Mouse (Mus musculus) forebrain, embryonic 12.5 days (tissue): Measurements from ENCODE around the gene Cmah. TPM values are rescaled to one million over a fixed set of nuclear protein-coding genes. Genes with fewer than 3 reads are reported as not detected.

Experiments
- ATAC-seq: fragments of 200-750 bp; cut with Nextera tagmentation; 2 replicates; pipeline ENCODE4 v1.8.0; 2017; ENCODE audit warnings: moderate TSS enrichment; ENCODE audit not compliant: low FRiP score
- H3K27ac ChIP-seq: fragments of 300-500 bp; sonication (generic); 2 replicates; pipeline ENCODE4 v1.5.1; 2016; ENCODE audit warnings: mild to moderate bottlenecking
- H3K27me3 ChIP-seq: fragments of 300-500 bp; sonication (generic); 2 replicates; pipeline ENCODE4 v1.6.1; 2016; ENCODE audit warnings: mild to moderate bottlenecking
- H3K36me3 ChIP-seq: fragments of 300-500 bp; sonication (generic); replicated peaks from 2 replicates; pipeline ENCODE4 v1.6.1; 2016; ENCODE audit warnings: mild to moderate bottlenecking
- H3K4me1 ChIP-seq: fragments of 300-500 bp; sonication (generic); 2 replicates; pipeline ENCODE4 v1.6.1; 2016
- H3K4me2 ChIP-seq: fragments of 300-500 bp; sonication (generic); 2 replicates; pipeline ENCODE4 v1.6.1; 2016; ENCODE audit warnings: mild to moderate bottlenecking, moderate library complexity
- H3K4me3 ChIP-seq: fragments of 300-500 bp; sonication (generic); replicated peaks from 2 replicates; pipeline ENCODE4 v1.5.1; 2016; ENCODE audit warnings: mild to moderate bottlenecking
- H3K9ac ChIP-seq: fragments of 300-500 bp; sonication (generic); 2 replicates; pipeline ENCODE4 v1.6.1; 2016; ENCODE audit warnings: mild to moderate bottlenecking
- H3K9me3 ChIP-seq: fragments of 300-500 bp; sonication (generic); 2 replicates; pipeline ENCODE4 v1.6.1; 2016
- WGBS: fragments of 180-500 bp; shearing (Covaris S2); methylation state at CpG from one replicate; pipeline ENCODE4 v1.1.7; 2016; 5-methylcytosine and 5-hydroxymethylcytosine counted together
- polyA plus RNA-seq: library from polyadenylated mRNA; unstranded; fragments of >200 nt; fragmentation: Nextera tagmentation; extraction: Ambion mirVana; gene quantifications from 2 replicates; pipeline ENCODE4 v1.2.1, GENCODE M21; 2016

Gene Cmah
- polyA plus RNA-seq, 1 experiment from 2014 or later, result 0.28 TPM

DNA sequence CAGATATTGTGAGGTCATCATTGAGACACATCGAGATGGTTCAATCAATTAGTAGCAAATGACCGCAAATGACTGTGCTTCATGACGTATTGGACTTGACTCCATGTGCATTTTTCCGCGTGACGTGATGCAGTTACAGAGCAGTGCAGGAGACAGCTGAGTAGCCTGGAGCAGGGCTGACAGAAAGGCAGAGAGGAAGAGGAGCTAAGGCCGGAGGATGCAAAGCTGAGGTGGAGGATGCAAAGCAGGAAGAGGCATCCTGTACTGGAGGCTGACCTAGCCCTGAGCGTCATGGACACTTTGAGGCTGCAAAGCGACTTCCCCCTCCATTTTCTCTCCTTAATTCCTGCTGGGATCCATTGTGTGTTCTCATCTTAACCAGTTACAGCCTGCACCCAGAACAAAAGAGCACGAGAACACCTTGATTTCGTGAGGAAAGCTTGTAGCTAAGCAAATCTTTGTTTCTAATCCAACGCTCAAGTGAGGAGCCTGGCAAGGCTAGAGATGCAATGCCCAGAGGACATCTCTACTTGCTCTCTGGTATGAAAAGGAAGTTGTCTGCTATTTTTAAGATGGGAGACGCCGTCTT is 184.8 kb downstream of the Cmah start:
- Histone ChIP-seq H3K4me2 (no peak overlapping the region), H3K4me3 (no peak overlapping the region), H3K36me3 (no peaks in the 10 kb centered on the region), H3K9ac (no peak overlapping the region), H3K4me1 (no peaks in the 10 kb centered on the region), H3K27me3 (no peaks in the 10 kb centered on the region), H3K9me3 (no peaks in the 10 kb centered on the region), H3K27ac (no peak overlapping the region)
- 78% methylated on average over 14 of the region's 14 CpGs for WGBS
- no peak for ATAC-seq

DNA sequence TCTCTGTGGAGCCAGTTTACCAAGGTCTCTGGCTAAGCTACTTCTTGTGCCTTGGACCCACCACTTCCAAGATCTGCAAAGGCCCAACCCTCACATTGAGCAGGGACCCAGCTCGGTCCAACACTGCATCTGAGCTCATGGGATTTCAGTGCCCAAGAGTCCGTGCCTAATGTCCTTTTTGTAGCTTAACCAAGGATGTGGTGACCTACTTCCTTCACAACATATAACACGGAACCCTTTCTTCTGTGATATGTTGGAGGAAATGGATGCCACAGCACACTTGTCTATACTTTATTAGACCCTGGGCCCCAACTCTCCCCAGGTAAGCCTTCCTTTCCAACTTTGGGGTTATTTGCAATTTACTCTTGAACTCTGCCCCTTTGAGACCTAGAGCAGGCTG is 186.5 kb downstream of the Cmah start:
- Histone ChIP-seq H3K27me3 (no peaks in the 10 kb centered on the region), H3K36me3 (no peaks in the 10 kb centered on the region), H3K4me2 (no peak overlapping the region), H3K9ac (no peak overlapping the region), H3K27ac (no peak overlapping the region), H3K9me3 (no peaks in the 10 kb centered on the region), H3K4me1 (no peaks in the 10 kb centered on the region), H3K4me3 (no peak overlapping the region)
- WGBS, result 91% methylated on average over 3 of the region's 3 CpGs
- ATAC-seq, result no peak

DNA sequence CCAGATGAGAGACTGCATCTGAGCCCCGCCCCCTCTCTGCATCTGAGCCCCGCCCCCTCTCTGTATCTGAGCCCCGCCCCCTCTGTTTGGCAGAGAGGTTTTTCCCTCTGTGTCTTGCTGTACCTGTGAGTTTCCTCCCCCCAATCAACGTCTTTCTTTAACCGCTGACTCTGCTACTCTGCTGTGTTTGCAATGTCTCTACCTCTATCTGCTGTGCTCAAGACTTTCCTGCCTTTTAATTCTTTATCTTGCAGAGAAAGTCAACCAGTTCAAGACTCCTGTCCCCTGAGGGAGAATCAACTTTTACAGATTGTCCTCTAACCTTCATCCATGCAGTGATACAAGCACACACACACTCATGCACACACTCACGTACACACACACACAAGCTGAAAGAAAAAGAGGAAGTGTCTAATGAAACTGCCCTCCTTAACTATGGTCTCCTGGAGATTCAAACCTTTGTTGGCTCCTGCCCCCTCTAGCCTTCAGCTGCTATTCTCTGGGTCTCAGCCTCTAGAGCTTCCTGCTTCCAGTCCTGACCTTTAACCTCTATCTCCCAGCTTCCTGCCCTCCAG is 188.0 kb downstream of the Cmah start:
- ATAC-seq, result no peak
- Histone ChIP-seq H3K9ac (no peak overlapping the region), H3K4me3 (no peak overlapping the region), H3K4me2 (no peak overlapping the region), H3K4me1 (no peaks in the 10 kb centered on the region), H3K36me3 (no peaks in the 10 kb centered on the region), H3K27me3 (no peaks in the 10 kb centered on the region), H3K9me3 (no peaks in the 10 kb centered on the region), H3K27ac (no peak overlapping the region)
- 60% methylated on average over 6 of the region's 6 CpGs for WGBS

DNA sequence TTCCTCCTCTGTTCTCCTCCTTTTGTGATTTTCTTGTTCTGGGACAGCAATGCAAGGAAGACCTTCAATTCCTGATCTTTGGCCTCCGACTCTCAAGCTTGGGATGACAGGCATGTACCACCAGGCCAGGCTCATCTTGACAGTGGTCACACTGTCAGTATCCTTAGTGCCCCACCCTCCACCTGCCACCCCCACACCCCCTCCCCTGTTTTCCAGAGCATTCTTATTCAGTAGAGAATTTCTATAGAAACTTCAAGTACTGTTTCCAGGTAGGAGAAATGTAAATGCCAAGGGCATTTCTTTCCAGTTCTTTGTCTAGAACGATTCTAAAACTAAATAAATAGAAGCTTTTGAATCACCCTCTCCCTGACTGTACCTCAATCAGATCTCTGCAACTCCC is 190.6 kb downstream of the Cmah start:
- Histone ChIP-seq H3K4me2 (no peak overlapping the region), H3K4me1 (peaks cover 19% of the 10 kb centered on the region), H3K9me3 (no peaks in the 10 kb centered on the region), H3K9ac (no peak overlapping the region), H3K27ac (no peak overlapping the region), H3K4me3 (no peak overlapping the region), H3K27me3 (no peaks in the 10 kb centered on the region), H3K36me3 (no peaks in the 10 kb centered on the region)
- no peak for ATAC-seq
- 78% methylated on average over 2 of the region's 2 CpGs for WGBS

DNA sequence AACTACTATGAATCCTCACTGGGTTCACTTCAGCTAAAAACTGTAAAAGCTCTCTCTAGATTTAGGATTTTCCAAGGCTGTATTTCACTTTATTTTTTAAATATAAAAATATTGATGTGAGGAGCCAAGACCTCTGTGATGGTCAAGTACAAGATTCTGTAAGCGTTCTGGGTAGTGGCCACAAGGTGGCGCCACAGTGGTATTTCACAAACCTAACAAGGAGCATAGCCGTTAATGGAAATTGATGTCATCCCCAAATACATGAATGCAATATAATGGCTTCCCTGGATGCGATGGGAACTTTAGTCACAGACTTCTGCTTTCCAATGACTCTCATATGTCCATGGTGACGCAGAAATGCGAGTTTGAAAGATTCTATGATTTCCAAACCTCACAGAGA is 191.7 kb downstream of the Cmah start:
- Histone ChIP-seq H3K27me3 (no peaks in the 10 kb centered on the region), H3K4me1 (peaks cover 19% of the 10 kb centered on the region), H3K27ac (no peak overlapping the region), H3K4me2 (no peak overlapping the region), H3K9me3 (no peaks in the 10 kb centered on the region), H3K9ac (no peak overlapping the region), H3K36me3 (no peaks in the 10 kb centered on the region), H3K4me3 (no peak overlapping the region)
- no peak for ATAC-seq
- 33% methylated on average over 6 of the region's 6 CpGs for WGBS

DNA sequence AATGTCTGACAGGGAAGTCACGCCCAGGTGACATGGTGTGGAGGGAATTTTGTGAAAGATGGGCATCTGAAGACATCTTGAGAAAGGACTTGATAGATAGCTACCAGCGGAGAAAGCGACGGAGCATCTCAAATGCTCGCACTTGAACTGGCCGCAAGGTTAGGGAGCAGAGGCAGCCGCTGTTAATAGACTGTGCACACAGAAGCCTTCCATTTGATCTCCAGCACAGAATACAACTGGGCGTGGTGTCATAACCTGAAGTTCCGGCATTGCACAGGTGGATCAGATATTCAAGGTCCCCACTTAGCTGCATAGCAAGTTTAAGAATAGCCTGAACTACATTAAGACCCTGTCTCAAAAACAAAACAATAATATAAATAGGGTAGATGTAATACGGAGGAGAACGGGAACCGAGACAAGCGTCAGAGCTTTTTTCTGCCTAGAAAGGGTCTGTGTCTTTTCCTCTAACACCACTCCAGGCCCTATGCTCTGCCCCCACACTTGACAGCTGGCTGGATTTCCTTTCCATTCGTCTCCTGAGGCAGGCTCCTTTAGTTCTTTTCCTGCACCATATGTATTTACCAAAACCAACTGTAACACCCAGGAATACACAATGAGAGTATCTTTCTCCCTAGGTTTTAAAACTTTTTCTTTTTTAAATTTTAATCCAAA is 192.9 kb downstream of the Cmah start:
- Histone ChIP-seq H3K4me3 (no peak overlapping the region), H3K9me3 (no peaks in the 10 kb centered on the region), H3K27ac (no peak overlapping the region; the same call in 1 of the 2 replicates), H3K9ac (no peak overlapping the region), H3K4me2 (no peak overlapping the region), H3K36me3 (no peaks in the 10 kb centered on the region), H3K27me3 (no peaks in the 10 kb centered on the region), H3K4me1 (peaks cover 19% of the 10 kb centered on the region)
- ATAC-seq, result no peak
- 82% methylated on average over 14 of the region's 14 CpGs for WGBS

DNA sequence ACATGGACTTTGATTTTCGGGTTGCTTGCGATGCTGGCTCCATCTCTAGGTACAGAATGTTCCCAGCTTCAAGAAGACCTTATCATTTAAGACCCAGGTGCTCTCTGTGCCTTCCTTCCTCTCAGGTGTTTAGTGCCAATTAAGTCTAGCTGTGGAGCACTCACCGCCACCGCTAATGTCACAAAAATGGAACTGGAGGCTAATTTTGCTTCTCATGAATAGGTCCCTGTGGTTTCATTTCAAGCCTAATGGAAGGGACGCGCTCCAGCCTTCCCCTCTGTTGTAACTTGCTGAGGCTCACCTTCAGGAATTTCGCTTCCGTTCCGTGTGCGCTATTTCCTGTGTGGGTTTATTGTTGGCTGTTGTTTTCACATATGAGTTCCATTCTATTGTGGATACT is 193.6 kb downstream of the Cmah start:
- no peak overlapping the region for H3K4me2 ChIP-seq
- WGBS, result 81% methylated on average over 10 of the region's 10 CpGs

DNA sequence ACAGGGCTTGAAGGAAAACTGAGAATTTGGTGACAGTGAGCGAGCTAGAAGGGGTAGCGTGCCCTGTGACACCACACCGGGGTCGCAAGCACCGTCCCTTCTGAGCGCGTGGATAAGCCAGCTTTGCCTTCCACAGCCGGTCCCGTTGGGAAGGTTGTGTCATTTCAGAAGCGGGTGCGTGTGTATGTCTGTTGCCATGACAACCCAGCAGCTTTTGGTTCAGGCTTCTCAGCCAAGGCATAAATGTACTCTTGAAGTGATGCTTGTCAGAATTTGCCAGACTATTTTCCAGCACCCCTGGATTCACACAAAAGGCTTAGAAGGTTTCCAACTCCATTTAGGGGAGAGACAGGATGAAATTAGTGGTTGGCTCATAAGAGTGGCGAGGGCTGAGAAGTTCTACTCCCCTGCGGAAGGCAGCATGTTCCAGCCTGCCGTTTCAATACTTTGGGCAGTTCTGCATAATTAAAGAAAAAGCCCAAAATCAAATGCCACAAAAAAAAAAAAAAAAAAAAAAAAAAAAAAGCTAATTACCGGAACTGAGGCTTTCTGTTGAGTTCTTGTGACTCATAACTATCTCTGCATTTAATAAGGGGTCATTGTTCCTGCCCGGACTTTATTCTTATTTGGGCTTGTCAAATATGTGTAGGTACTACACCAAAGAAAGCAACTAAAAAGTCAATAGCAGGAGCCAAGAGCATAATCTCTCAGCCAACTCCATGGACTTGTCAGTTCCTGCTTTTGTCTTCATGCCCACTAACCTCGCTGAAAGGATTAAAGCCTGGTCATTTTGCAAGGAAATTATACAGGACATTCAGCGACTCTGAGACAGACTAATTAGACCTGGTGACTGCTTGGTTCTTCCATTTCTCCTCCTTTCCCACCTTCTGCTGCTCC is 194.5 kb downstream of the Cmah start:
- Histone ChIP-seq H3K27me3 (no peaks in the 10 kb centered on the region), H3K4me1 (peaks cover 19% of the 10 kb centered on the region), H3K4me2 (peak overlapping the region; percentile 21), H3K9ac (no peak overlapping the region), H3K4me3 (no peak overlapping the region), H3K9me3 (no peaks in the 10 kb centered on the region), H3K27ac (0 out of 2 replicates have a peak overlapping the region, but pooled peaks have one; percentile 42), H3K36me3 (no peaks in the 10 kb centered on the region)
- ATAC-seq, result peak; percentile 80
- WGBS, result 30% methylated on average over 18 of the region's 18 CpGs

More for the DNA sequence above, 193.6 kb downstream of the Cmah start:
- Histone ChIP-seq H3K27ac (no peak overlapping the region), H3K4me1 (peaks cover 19% of the 10 kb centered on the region), H3K36me3 (no peaks in the 10 kb centered on the region), H3K9ac (no peak overlapping the region), H3K27me3 (no peaks in the 10 kb centered on the region), H3K4me3 (no peak overlapping the region), H3K9me3 (no peaks in the 10 kb centered on the region)
- ATAC-seq, result no peak

DNA sequence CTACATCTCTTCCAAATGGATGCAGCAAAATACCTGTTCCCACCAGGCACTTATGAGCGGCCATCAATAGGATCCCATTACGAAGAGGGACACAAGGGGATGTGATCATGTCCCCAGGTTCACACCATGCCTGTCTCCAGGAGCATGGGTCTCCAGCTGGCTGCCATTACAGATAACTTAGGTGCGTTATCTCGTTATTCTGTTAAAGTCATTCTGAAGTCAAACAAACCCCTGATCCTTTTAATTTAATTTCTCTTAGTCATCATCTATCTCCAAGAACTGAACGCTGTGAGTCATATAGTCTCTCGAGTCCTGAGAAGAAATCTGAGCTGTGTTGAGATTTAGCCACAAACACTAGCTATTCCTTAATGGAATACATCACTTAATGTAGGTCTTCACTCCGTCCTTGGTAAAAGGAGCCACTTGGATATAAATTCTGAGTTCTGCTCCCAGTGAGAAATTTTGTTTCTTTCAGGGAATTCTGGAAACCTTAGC is 195.2 kb downstream of the Cmah start:
- H3K9me3 ChIP-seq, result no peaks in the 10 kb centered on the region
- H3K4me1 ChIP-seq, result peaks cover 19% of the 10 kb centered on the region
- H3K27ac ChIP-seq, result no peak overlapping the region
- H3K27me3 ChIP-seq, result no peaks in the 10 kb centered on the region
- ATAC-seq, result no peak
- H3K4me2 ChIP-seq, result no peak overlapping the region
- H3K9ac ChIP-seq, result no peak overlapping the region
- H3K36me3 ChIP-seq, result no peaks in the 10 kb centered on the region
- 79% methylated on average over 7 of the region's 7 CpGs for WGBS
- no peak overlapping the region for H3K4me3 ChIP-seq

DNA sequence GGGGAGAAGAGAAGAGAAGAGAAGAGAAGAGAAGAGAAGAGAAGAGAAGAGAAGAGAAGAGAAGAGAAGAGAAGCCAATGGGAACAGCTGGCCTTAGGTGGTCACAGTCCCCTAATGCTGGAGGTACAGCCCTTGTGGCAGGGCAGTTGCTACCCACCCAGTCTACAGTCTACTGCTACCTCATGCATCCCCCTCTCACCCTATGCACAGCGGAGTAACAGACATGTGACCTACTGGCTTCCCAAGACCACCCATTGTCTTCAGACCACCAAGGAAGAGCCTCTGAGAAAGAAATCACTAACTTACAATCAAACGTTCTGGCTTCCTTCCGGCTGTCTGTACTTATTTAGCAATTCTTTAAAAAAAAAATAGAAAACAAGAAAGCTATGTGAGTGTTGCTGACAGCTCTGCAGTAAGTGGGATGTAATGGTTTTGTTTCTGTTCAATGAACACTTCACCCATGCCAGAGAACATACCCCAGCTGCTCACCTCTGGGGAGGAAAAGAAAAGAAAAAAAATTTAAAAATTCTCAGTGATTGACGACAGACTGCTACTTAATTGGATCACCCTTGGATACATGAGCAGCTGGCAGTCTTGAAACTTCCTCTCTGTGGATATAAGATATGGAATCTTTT is 196.5 kb downstream of the Cmah start:
- ATAC-seq, result no peak
- H3K27me3 ChIP-seq, result no peaks in the 10 kb centered on the region
- no peak overlapping the region for H3K4me3 ChIP-seq
- no peaks in the 10 kb centered on the region for H3K36me3 ChIP-seq
- no peak overlapping the region for H3K4me2 ChIP-seq
- H3K9me3 ChIP-seq, result no peaks in the 10 kb centered on the region
- WGBS, result 66% methylated on average over 4 of the region's 4 CpGs
- H3K4me1 ChIP-seq, result peaks cover 19% of the 10 kb centered on the region
- H3K9ac ChIP-seq, result no peak overlapping the region
- no peak overlapping the region for H3K27ac ChIP-seq

DNA sequence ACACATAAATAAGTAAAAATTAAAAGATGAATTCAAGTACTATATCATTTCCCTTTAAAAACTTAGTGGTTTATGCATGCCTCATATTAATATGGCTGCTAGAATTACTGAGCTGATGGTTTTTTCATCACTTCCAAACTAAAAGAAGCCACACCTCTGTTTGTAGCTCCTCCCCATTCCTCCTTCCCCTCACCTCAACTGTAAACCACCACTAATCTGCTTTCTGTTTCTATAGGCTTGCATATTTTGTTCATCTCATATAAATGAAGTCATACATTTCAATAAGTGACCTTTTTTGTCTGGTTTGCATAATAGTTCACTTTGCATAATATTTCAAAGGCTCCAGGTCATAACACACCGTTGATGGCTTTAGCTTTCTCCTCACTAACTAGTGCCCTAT is 197.3 kb downstream of the Cmah start:
- ATAC-seq, result no peak
- Histone ChIP-seq H3K9ac (no peak overlapping the region), H3K27me3 (no peaks in the 10 kb centered on the region), H3K4me2 (no peak overlapping the region), H3K4me1 (peaks cover 19% of the 10 kb centered on the region), H3K36me3 (no peaks in the 10 kb centered on the region), H3K4me3 (no peak overlapping the region), H3K27ac (no peak overlapping the region), H3K9me3 (no peaks in the 10 kb centered on the region)
- WGBS, result 59% methylated on average over 1 of the region's 1 CpGs

DNA sequence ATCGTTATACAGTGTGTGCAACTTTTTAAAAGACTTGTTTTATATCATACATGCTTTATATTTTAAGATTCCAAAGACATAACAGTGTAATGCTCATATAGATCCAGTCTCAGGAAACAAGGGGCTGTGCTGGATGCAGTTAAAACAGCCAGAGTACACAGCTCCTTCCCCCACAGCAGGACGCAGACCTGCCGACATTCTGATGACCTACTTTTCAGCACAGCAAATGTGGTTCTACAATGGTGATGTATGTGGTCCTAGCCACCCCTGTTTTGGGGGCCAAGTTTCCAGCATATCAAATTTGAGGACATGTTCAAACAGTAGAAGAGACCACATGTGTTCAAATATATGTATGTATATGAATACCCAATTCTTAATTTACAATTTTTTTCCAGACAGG is 198.3 kb downstream of the Cmah start:
- Histone ChIP-seq H3K9me3 (no peaks in the 10 kb centered on the region), H3K27ac (no peak overlapping the region), H3K4me1 (peaks cover 19% of the 10 kb centered on the region), H3K27me3 (no peaks in the 10 kb centered on the region), H3K36me3 (no peaks in the 10 kb centered on the region), H3K9ac (no peak overlapping the region), H3K4me2 (no peak overlapping the region), H3K4me3 (no peak overlapping the region)
- 72% methylated on average over 3 of the region's 3 CpGs for WGBS
- ATAC-seq, result no peak
